ENCODE assay signal across 9 mouse cellular contexts in the genomic region with DNA sequence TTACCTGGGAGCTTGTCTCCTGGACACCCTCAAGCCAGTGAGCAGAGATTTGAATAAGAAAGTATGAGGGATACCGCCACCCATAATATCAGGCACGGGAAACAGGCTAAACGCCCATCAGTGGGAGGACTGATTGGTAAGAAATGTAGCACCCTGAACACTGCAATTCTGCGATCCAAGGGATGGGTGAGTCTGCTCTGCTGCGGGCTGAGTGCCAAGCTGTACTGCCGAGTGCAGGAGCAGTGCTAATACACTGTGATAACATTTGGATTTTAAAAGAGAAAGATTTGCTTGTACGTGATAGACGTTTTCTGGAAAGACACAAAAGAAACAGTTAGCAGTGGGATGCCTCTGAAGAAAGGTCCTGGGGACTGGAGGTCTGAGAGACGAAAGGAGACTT. TPM values are rescaled to one million over a fixed set of nuclear protein-coding genes. Genes with fewer than 3 reads are reported as not detected.
DNase-seq lines count a peak whose midpoint lies in the region; ATAC-seq and TF ChIP-seq lines count a peak whose summit lies in the region.
"Had no signal": no experiment of that assay in that cellular context is flagged by ENCODE, and none has a peak within 500 bp of the region (broad histone marks: within the 10 kb centered on the region; RNA-seq: fewer than 3 reads in every experiment).

No protein-coding gene starts in this region.

- H3K9me3 ChIP-seq in embryonic facial prominence, embryonic 13.5 days: no peaks in the 10 kb centered on the region
- no peaks in the 10 kb centered on the region for H3K9me3 ChIP-seq in embryonic facial prominence, embryonic 10.5 days
- H3K9me3 ChIP-seq: limb, embryonic 15.5 days had no signal

- no peak overlapping the region for H3K4me2 ChIP-seq in embryonic facial prominence, embryonic 13.5 days
- H3K4me2 ChIP-seq: limb, embryonic 15.5 days had no signal

- 49% methylated on average over 9 of the region's 9 CpGs for WGBS in embryonic facial prominence, embryonic 13.5 days
- 56% methylated on average over 9 of the region's 9 CpGs for WGBS in embryonic facial prominence, embryonic 10.5 days

- H3K27me3 ChIP-seq in embryonic facial prominence, embryonic 13.5 days: no peaks in the 10 kb centered on the region
- H3K27me3 ChIP-seq in embryonic facial prominence, embryonic 10.5 days (replicated peaks; ENCODE audit: low read depth, poor library complexity, severe bottlenecking): peaks cover 19% of the 10 kb centered on the region
- H3K27me3 ChIP-seq: limb, embryonic 15.5 days had no signal

- no peak for DNase-seq in embryonic facial prominence, embryonic 10.5 days (ENCODE audit: low spot score)
- DNase-seq in left cerebral cortex, adult 2 months (ENCODE audit: extremely low spot score in 1 of 2, low spot score in 2 of 2): peak; percentile 37 to 40
- no peak for DNase-seq in left cerebral cortex, postnatal 4 days
- DNase-seq in brain, adult 2 months (ENCODE audit: low read depth, low spot score): peak; percentile 86
- DNase-seq in lung, postnatal 14 days: peak; percentile 55
- DNase-seq in Muller cell, postnatal 12 days (ENCODE audit: inconsistent ontology term): no peak
- DNase-seq in c-Kit-positive CD71-positive TER-119-positive erythroid progenitor cells, embryonic 14.5 days (ENCODE audit: low spot score): no peak

- no peak overlapping the region for H3K4me3 ChIP-seq in embryonic facial prominence, embryonic 13.5 days
- H3K4me3 ChIP-seq in embryonic facial prominence, embryonic 10.5 days: no peak overlapping the region
- no peak overlapping the region for H3K4me3 ChIP-seq in left cerebral cortex, adult 2 months
- H3K4me3 ChIP-seq: limb, embryonic 15.5 days had no signal

- H3K9ac ChIP-seq in embryonic facial prominence, embryonic 13.5 days: no peak overlapping the region
- H3K9ac ChIP-seq: limb, embryonic 15.5 days had no signal

- 0 out of 2 replicates have a peak, but pooled peaks cover 7% of the 10 kb centered on the region for H3K4me1 ChIP-seq in embryonic facial prominence, embryonic 13.5 days
- peaks cover 21% of the 10 kb centered on the region for H3K4me1 ChIP-seq in embryonic facial prominence, embryonic 10.5 days
- H3K4me1 ChIP-seq: limb, embryonic 15.5 days had no signal

- no peak for TF ChIP-seq CTCF in left cerebral cortex, adult 2 months (IDR thresholded peaks at IDR 0.05)

- ATAC-seq in embryonic facial prominence, embryonic 13.5 days (ENCODE audit: insufficient number of reproducible peaks, insufficient read depth, low FRiP score, low TSS enrichment, low read depth): 0 out of 2 replicates have a peak, but pooled peaks have one; percentile 56

- no peak overlapping the region for H3K27ac ChIP-seq in embryonic facial prominence, embryonic 13.5 days
- no peak overlapping the region for H3K27ac ChIP-seq in embryonic facial prominence, embryonic 10.5 days (replicated peaks)
- no peak overlapping the region for H3K27ac ChIP-seq in left cerebral cortex, adult 2 months
- H3K27ac ChIP-seq: limb, embryonic 15.5 days had no signal

- no peaks in the 10 kb centered on the region for H3K36me3 ChIP-seq in embryonic facial prominence, embryonic 13.5 days
- no peaks in the 10 kb centered on the region for H3K36me3 ChIP-seq in embryonic facial prominence, embryonic 10.5 days (replicated peaks)
- H3K36me3 ChIP-seq: limb, embryonic 15.5 days had no signal

- intact Hi-C loops in left cerebral cortex, adult 2 months (cut with DNase I): no loop called here
- intact Hi-C loops in left cerebral cortex, postnatal 4 days (cut with DNase I): no loop called here

RNA-seq across cellular contexts. Expression of a gene that starts 26.5 kb away (rescaled TPM):
- polyA plus RNA-seq in embryonic facial prominence, embryonic 13.5 days (2015; fragmentation: Nextera tagmentation; extraction: Ambion mirVana): 6.0 and 7.1 TPM in 2 replicates
- polyA plus RNA-seq in embryonic facial prominence, embryonic 10.5 days (2016; fragmentation: Nextera tagmentation; extraction: Ambion mirVana): 1.5 and 2.1 TPM in 2 replicates
- total RNA-seq in left cerebral cortex, adult 2 months (2021): 10 to 100 TPM; 89.0 to 99.0 TPM
- total RNA-seq in left cerebral cortex, postnatal 4 days (2021): 10 to 100 TPM; 31.6 to 35.4 TPM

RNA-seq across cellular contexts. Expression of a gene that starts 29.1 kb away (rescaled TPM):
- polyA plus RNA-seq in embryonic facial prominence, embryonic 13.5 days (2015; fragmentation: Nextera tagmentation; extraction: Ambion mirVana): 20.8 and 24.5 TPM in 2 replicates
- polyA plus RNA-seq in embryonic facial prominence, embryonic 10.5 days (2016; fragmentation: Nextera tagmentation; extraction: Ambion mirVana): 24.9 and 29.2 TPM in 2 replicates
- 10 to 100 TPM; 27.9 to 28.9 TPM for total RNA-seq in left cerebral cortex, adult 2 months (2021)
- 10 to 100 TPM; 15.2 to 15.3 TPM for total RNA-seq in left cerebral cortex, postnatal 4 days (2021)

RNA-seq across cellular contexts. Expression of a gene that starts 41.5 kb away (rescaled TPM):
- 28.7 and 30.4 TPM in 2 replicates for polyA plus RNA-seq in embryonic facial prominence, embryonic 13.5 days (2015; fragmentation: Nextera tagmentation; extraction: Ambion mirVana)
- polyA plus RNA-seq in embryonic facial prominence, embryonic 10.5 days (2016; fragmentation: Nextera tagmentation; extraction: Ambion mirVana): 35.4 and 36.7 TPM in 2 replicates
- total RNA-seq in left cerebral cortex, adult 2 months (2021): 10 to 100 TPM; 12.1 to 12.7 TPM
- total RNA-seq in left cerebral cortex, postnatal 4 days (2021): 10 to 100 TPM in 1 of 2 experiments, 1 to 10 TPM in 1; 9.2 to 11.2 TPM

RNA-seq across cellular contexts. Expression of a gene that starts 50.8 kb away (rescaled TPM):
- 8.2 and 9.7 TPM in 2 replicates for polyA plus RNA-seq in embryonic facial prominence, embryonic 13.5 days (2015; fragmentation: Nextera tagmentation; extraction: Ambion mirVana)
- 0.23 and 1.3 TPM in 2 replicates for polyA plus RNA-seq in embryonic facial prominence, embryonic 10.5 days (2016; fragmentation: Nextera tagmentation; extraction: Ambion mirVana)
- total RNA-seq in left cerebral cortex, adult 2 months (2021): 1 to 10 TPM; 3.3 to 3.9 TPM
- total RNA-seq in left cerebral cortex, postnatal 4 days (2021): 1 to 10 TPM; 5.2 to 5.6 TPM

Comparison
In these comparisons a context has a peak if more than half of its experiments do, and no peak if none do; other contexts are left out.
1. DNase-seq: peak in left cerebral cortex, adult 2 months (2 of 2), brain, adult 2 months (single experiment) and lung, postnatal 14 days (single experiment); none in embryonic facial prominence, embryonic 10.5 days (single experiment), left cerebral cortex, postnatal 4 days (single experiment), Muller cell, postnatal 12 days (single experiment) and c-Kit-positive CD71-positive TER-119-positive erythroid progenitor cells, embryonic 14.5 days (single experiment).